Mouse (Mus musculus): ENCODE data around the gene Hivep3.

DNA sequence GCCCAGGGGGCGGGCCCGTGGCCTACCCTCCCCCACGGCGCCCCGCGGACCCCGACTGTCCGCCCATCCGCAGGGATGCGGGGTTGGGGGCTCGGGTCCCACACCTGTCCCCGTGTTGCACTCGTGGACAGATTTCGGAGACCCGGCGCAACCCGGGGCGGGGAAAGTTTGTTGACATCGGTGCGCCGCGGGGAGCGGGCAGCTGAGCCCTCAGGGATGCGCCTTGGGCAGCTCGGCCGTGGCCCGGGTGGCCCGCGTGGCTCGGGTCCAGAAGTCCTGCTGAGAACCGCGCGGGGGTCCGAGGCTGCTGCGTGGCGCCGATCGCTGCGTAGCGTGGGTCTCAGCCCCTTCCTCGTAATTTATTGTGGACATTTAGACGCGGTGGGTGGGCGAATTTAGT, 358 bp downstream of the Hivep3 start:
- no peak for TF ChIP-seq ZC3H11A (IDR thresholded peaks at IDR 0.05; ENCODE audit: low read depth, low read length)
- no peak for TF ChIP-seq RAD21 (IDR thresholded peaks at IDR 0.05; ENCODE audit: low read depth, low read length)
- TF ChIP-seq CHD1 (IDR thresholded peaks at IDR 0.05; ENCODE audit: low read depth, low read length), result no peak
- TF ChIP-seq POLR2A (IDR thresholded peaks at IDR 0.05; ENCODE audit: control insufficient read depth in 1 of 2, insufficient read depth in 1 of 2, low read depth in 1 of 2, low read length in 2 of 2, poor library complexity in 1 of 2), result no peak
- TF ChIP-seq MYC (IDR thresholded peaks at IDR 0.05; ENCODE audit: low read depth, low read length), result no peak
- no peak for TF ChIP-seq KAT2A (conservative IDR thresholded peaks at IDR 0.05; ENCODE audit: low read depth, low read length)
- no peak for TF ChIP-seq HCFC1 (IDR thresholded peaks at IDR 0.05; ENCODE audit: low read depth, low read length)
- TF ChIP-seq EP300 (IDR thresholded peaks at IDR 0.05; ENCODE audit: low read depth in 1 of 2, low read length in 2 of 2), result no peak

Data from MEL (cell line).